Mouse (Mus musculus) embryonic fibroblast, embryonic 13.5 days (primary cell): ENCODE measurements at regions not wholly inside any gene's neighbourhood (a gene's known extent, or its start where the extent isn't known, plus 50 kb on each side); places are given as distances from the start of the nearest gene placed in this dataset.
A peak's percentile ranks its signal among the peaks of the same experiment; 100 is the strongest.
"Not testable (repeated sequence)": the region's sequence is repeated elsewhere in the genome, so short reads cannot be mapped to it uniquely, and the experiment has no call there.

Experiments used
- H3K27ac ChIP-seq: 2 replicates; pipeline ENCODE4 v1.5.1; 2012; ENCODE audit warnings: low read length, control low read depth, inconsistent platforms; ENCODE audit not compliant: insufficient read depth
- H3K4me1 ChIP-seq: 2 replicates; pipeline ENCODE4 v1.6.1; 2011; ENCODE audit warnings: low read length; ENCODE audit not compliant: control insufficient read depth, insufficient read depth
- H3K4me3 ChIP-seq: 2 replicates; pipeline ENCODE4 v1.5.1; 2011; ENCODE audit warnings: mild to moderate bottlenecking, control low read depth, low read length; ENCODE audit not compliant: insufficient read depth
- CTCF ChIP-seq: IDR thresholded peaks from 2 replicates; pipeline ENCODE4 v1.5.1; 2011; ENCODE audit warnings: mild to moderate bottlenecking, control low read depth, low read length, moderate library complexity, borderline replicate concordance; ENCODE audit not compliant: insufficient read depth
- POLR2A ChIP-seq: IDR thresholded peaks from 2 replicates; pipeline ENCODE4 v1.6.1; 2011; ENCODE audit warnings: low read depth, mild to moderate bottlenecking, control low read depth, low read length, moderate library complexity

DNA sequence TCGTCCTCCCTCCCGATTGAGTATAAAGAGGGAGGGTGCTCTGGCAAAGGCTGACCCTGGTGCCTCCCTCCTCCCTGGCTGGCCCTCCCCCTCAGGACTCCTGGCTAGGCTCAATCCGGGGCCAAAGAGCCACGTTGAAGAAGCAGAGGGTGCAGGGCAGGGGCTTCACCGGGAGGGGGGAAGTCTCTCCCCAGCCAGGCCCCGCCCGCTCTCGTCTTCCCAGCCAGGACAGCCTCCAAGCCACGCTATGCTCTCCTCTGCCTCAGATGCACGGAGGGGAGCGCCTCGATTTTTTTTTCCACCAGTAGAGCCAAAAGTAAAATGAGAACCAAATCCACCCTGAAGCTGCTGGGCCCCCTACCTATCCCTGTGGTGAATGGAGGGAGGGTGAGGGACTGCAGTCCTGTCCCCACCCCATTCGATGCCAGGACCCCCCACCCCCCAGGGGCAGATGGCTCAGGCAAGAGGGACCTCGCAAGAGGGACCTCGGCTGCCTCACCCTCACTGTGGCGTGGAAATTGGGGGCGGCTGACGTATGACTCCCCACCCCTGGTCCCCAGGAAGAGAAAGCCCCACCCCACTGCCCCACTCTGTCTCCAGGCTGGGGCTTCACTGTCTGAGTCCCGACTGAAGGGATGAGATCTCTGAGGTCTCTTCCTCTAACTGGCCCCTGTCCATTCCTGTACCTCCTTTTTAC lies 53.2 kb upstream of the Col1a1 start:
- TF ChIP-seq CTCF (no peak), POLR2A (peak; percentile 75)
- Histone ChIP-seq H3K4me1 (peaks cover 10% of the 10 kb centered on the region), H3K4me3 (no peak overlapping the region)

DNA sequence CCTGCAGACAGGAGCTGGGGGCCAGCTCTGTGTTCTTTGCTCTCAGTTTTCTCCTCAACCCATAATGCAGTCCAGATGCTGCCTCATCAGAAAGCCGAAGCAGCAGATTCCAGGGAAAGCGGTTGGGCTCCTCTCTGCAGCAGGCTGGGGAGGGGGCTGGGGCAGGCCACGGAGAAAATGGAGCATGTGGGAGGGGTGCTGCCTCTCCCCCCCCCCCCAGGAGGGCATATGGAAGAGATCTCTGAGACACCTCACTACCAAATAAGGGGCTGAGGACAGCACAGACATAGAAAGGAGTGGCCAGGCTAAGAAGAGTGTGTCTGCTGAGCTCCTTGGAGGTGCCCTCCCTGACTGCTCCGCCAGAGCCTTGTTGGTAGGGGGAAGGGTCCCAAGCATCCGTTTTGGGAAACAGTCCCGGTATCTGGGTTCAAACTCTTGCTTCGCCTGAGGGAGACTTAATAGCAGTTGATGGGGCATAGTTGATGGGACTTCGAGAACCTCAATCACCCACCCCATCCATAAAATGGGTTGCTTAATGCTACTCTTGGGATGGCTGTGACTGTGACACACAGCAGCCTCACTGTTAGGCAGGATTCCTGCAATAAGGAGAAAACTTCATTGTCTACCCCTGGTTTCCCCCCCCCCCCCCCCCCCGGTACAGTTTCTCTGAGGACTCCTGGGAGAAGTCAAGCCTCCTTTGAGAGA lies 53.9 kb upstream of the Col1a1 start:
- H3K4me1 ChIP-seq = peaks cover 10% of the 10 kb centered on the region
- H3K27ac ChIP-seq = peak overlapping the region; percentile 100
- no peak overlapping the region for H3K4me3 ChIP-seq
- no peak; the same call in 1 of the 2 replicates for TF ChIP-seq POLR2A
- no peak for TF ChIP-seq CTCF

More for the DNA sequence above, 53.2 kb upstream of the Col1a1 start:
- H3K27ac ChIP-seq = peak overlapping the region; percentile 100

- peak overlapping the region; percentile 4; the same call in 1 of the 2 replicates for H3K4me3 ChIP-seq
- peaks cover 10% of the 10 kb centered on the region for H3K4me1 ChIP-seq
- TF ChIP-seq POLR2A (peak; percentile 49), CTCF (no peak)
- peak overlapping the region; percentile 100 for H3K27ac ChIP-seq
Measured at GRCm38 (mm10) chr11:94880896-94881840, 54.9 kb upstream of the Col1a1 start.

- no peak for TF ChIP-seq CTCF
- no peak for TF ChIP-seq POLR2A
- Histone ChIP-seq H3K4me3 (no peak overlapping the region), H3K27ac (no peak overlapping the region), H3K4me1 (peaks cover 13% of the 10 kb centered on the region)
Measured at GRCm38 (mm10) chr11:94876707-94877106, 59.3 kb upstream of the Col1a1 start.

DNA sequence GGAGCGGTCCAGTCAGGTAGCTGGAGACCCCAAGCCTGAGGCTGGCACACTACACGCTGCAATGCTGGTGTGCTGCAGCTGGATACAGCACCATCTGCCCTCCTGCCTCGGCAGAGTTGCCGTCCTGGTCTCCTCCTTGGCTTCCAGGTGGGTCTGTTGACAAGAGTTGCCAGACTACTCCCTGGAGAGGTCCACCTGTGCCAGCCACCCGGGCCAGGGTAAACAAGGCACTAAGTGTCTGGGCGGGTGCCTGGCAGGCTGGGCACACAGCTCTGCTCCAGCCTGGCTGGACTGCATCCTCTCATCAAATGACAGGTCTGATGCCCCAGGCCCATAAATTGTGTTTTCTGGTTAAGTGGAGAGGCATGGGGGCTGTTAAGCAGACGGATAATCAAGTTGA lies 61.0 kb upstream of the Col1a1 start:
- TF ChIP-seq POLR2A = no peak
- no peak for TF ChIP-seq CTCF
- H3K4me3 ChIP-seq = no peak overlapping the region
- H3K27ac ChIP-seq = peak overlapping the region; percentile 92
- peaks cover 10% of the 10 kb centered on the region for H3K4me1 ChIP-seq

DNA sequence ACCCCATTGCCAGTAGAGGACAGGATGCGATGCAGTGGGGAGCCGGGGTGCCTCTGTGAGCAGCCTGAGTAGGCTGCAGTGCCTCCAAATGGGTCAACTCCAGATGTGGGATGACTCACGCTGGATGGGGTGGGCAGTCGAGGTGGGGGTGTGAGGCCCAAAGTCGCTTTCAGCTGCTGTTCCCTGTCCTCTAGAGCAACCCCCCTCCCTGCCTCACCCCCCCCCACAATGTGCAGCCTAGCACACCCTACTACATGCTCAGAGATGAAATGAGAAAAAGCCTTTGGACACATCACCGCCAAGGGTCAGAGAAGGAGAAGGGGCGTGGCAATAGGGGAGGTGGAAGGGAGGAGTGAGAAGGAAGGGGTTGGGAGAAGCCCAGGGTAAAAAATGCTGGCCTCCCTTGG lies 61.9 kb upstream of the Col1a1 start:
- TF ChIP-seq POLR2A = peak; percentile 56
- TF ChIP-seq CTCF = no peak
- no peak overlapping the region for H3K4me3 ChIP-seq
- peaks cover 10% of the 10 kb centered on the region for H3K4me1 ChIP-seq
- peak overlapping the region; percentile 99 for H3K27ac ChIP-seq

GRCm38 (mm10) chr11:94873693-94874092 lies 62.3 kb upstream of the Col1a1 start:
- TF ChIP-seq CTCF (no peak), POLR2A (peak; percentile 70)
- peak overlapping the region; percentile 1; the same call in 1 of the 2 replicates for H3K4me3 ChIP-seq
- peaks cover 10% of the 10 kb centered on the region for H3K4me1 ChIP-seq
- H3K27ac ChIP-seq = peak overlapping the region; percentile 99

DNA sequence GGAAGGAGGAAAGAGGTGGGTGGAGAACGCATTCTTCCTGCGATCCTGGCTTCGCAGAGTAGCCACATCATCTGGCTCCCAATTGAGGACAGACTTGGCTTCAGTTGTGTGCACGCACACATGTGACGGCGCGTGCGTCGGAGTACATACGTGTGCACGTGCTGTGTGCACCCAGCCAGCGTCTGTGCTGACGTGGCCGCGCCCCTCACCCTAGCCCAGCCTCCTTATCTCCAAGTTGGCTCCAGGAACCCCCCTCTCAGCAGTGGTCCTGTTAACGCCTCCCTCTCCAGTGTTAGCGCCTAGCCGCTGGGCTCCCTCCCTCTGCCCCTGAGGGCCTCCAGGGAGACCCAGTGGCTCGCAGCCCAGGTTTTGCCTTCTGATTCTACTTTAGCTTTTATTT lies 63.1 kb upstream of the Col1a1 start:
- peak overlapping the region; percentile 99 for H3K27ac ChIP-seq
- peak; percentile 69 for TF ChIP-seq POLR2A
- TF ChIP-seq CTCF = no peak
- H3K4me1 ChIP-seq = peaks cover 10% of the 10 kb centered on the region
- H3K4me3 ChIP-seq = no peak overlapping the region

- TF ChIP-seq POLR2A (no peak), CTCF (peak; percentile 40)
- Histone ChIP-seq H3K27ac (peak overlapping the region; percentile 75), H3K4me3 (no peak overlapping the region), H3K4me1 (peaks cover 8% of the 10 kb centered on the region)
Measured at GRCm38 (mm10) chr11:94870341-94870740, 65.7 kb upstream of the Col1a1 start.

- H3K27ac ChIP-seq = peak overlapping the region; percentile 75
- not testable (repeated sequence) for H3K4me1 ChIP-seq, H3K4me3 ChIP-seq
Measured at GRCm38 (mm10) chr11:94869866-94870265, 66.2 kb upstream of the Col1a1 start.
